Mouse (Mus musculus) liver, embryonic 13.5 days (tissue): Measurements from ENCODE around the gene Slc19a2. TPM values are rescaled to one million over a fixed set of nuclear protein-coding genes. Genes with fewer than 3 reads are reported as not detected.
A peak's percentile ranks its signal among the peaks of the same experiment; 100 is the strongest.

Source experiments
- ATAC-seq: fragments of 200-750 bp; cut with Nextera tagmentation; 2 replicates; pipeline ENCODE4 v1.8.0; 2017; ENCODE audit warnings: low read depth, mild to moderate bottlenecking, moderate number of reproducible peaks, moderate library complexity
- DNase-seq: peaks from one replicate; pipeline ENCODE4 v3.0.0; 2022
- H3K27ac ChIP-seq: fragments of 300-500 bp; sonication (generic); 2 replicates; pipeline ENCODE4 v1.5.1; 2015; ENCODE audit warnings: moderate library complexity, mild to moderate bottlenecking, inconsistent platforms
- H3K27me3 ChIP-seq: fragments of 300-500 bp; sonication (generic); 2 replicates; pipeline ENCODE4 v1.6.1; 2015; ENCODE audit warnings: mild to moderate bottlenecking, inconsistent platforms
- H3K36me3 ChIP-seq: fragments of 300-500 bp; sonication (generic); 2 replicates; pipeline ENCODE4 v1.6.1; 2015; ENCODE audit warnings: mild to moderate bottlenecking, inconsistent platforms
- H3K4me1 ChIP-seq: fragments of 300-500 bp; sonication (generic); replicated peaks from 2 replicates; pipeline ENCODE4 v1.6.1; 2015; ENCODE audit warnings: inconsistent platforms
- H3K4me2 ChIP-seq: fragments of 300-500 bp; sonication (generic); 2 replicates; pipeline ENCODE4 v1.6.1; 2015; ENCODE audit warnings: inconsistent platforms, mild to moderate bottlenecking, moderate library complexity
- H3K4me3 ChIP-seq: fragments of 300-500 bp; sonication (generic); replicated peaks from 2 replicates; pipeline ENCODE4 v1.5.1; 2015; ENCODE audit warnings: mild to moderate bottlenecking, inconsistent platforms
- H3K9ac ChIP-seq: fragments of 300-500 bp; sonication (generic); 2 replicates; pipeline ENCODE4 v1.6.1; 2015; ENCODE audit warnings: mild to moderate bottlenecking, inconsistent platforms
- H3K9me3 ChIP-seq: fragments of 300-500 bp; sonication (generic); replicated peaks from 2 replicates; pipeline ENCODE4 v1.6.1; 2016; ENCODE audit warnings: inconsistent platforms
- WGBS: fragments of 180-500 bp; shearing (Covaris S2); methylation state at CpG from one replicate; pipeline ENCODE4 v1.1.7; 2015; ENCODE audit not compliant: insufficient replicate concordance; 5-methylcytosine and 5-hydroxymethylcytosine counted together
- polyA plus RNA-seq: library from polyadenylated mRNA; unstranded; fragments of >200 nt; fragmentation: Nextera tagmentation; extraction: Ambion mirVana; gene quantifications from 2 replicates; pipeline ENCODE4 v1.2.1, GENCODE M21; 2015

Gene Slc19a2
- polyA plus RNA-seq, 1 experiment from 2014 or later, result 20.6 TPM

GRCm38 (mm10) chr1:164292040-164292439, 43.2 kb downstream of the Slc19a2 start:
- ATAC-seq (no peak), DNase-seq (no peak)
- Histone ChIP-seq H3K9me3 (no peaks in the 10 kb centered on the region), H3K4me2 (no peak overlapping the region), H3K9ac (no peak overlapping the region), H3K27ac (no peak overlapping the region), H3K4me3 (no peak overlapping the region), H3K4me1 (no peaks in the 10 kb centered on the region), H3K27me3 (no peaks in the 10 kb centered on the region), H3K36me3 (peaks cover 47% of the 10 kb centered on the region)
- 78% methylated on average over 5 of the region's 5 CpGs for WGBS

GRCm38 (mm10) chr1:164294071-164294470, 45.2 kb downstream of the Slc19a2 start:
- Histone ChIP-seq H3K36me3 (peaks cover 63% of the 10 kb centered on the region), H3K9me3 (no peaks in the 10 kb centered on the region), H3K4me1 (no peaks in the 10 kb centered on the region), H3K9ac (no peak overlapping the region), H3K4me3 (no peak overlapping the region), H3K27ac (no peak overlapping the region), H3K4me2 (no peak overlapping the region), H3K27me3 (no peaks in the 10 kb centered on the region)
- no peak for ATAC-seq
- WGBS, result 87% methylated on average over 6 of the region's 6 CpGs
- no peak for DNase-seq

- Histone ChIP-seq H3K4me2 (no peak overlapping the region), H3K27ac (no peak overlapping the region), H3K27me3 (no peaks in the 10 kb centered on the region), H3K36me3 (peaks cover 69% of the 10 kb centered on the region), H3K4me3 (no peak overlapping the region), H3K9me3 (no peaks in the 10 kb centered on the region), H3K4me1 (no peaks in the 10 kb centered on the region), H3K9ac (no peak overlapping the region)
- DNase-seq, result no peak
- 73% methylated on average over 4 of the region's 5 CpGs for WGBS
- no peak for ATAC-seq
These were observed 47.6 kb downstream of the Slc19a2 start for GRCm38 (mm10) chr1:164296473-164296872.

GRCm38 (mm10) chr1:164301949-164302348, 53.1 kb downstream of the Slc19a2 start:
- no peak overlapping the region for H3K4me2 ChIP-seq
- 71% methylated on average over 4 of the region's 4 CpGs for WGBS
- ATAC-seq (no peak), DNase-seq (no peak)
- no peaks in the 10 kb centered on the region for H3K27me3 ChIP-seq
- no peaks in the 10 kb centered on the region for H3K9me3 ChIP-seq
- H3K9ac ChIP-seq, result no peak overlapping the region
- H3K4me3 ChIP-seq, result no peak overlapping the region
- H3K36me3 ChIP-seq, result peaks cover 54% of the 10 kb centered on the region
- H3K27ac ChIP-seq, result no peak overlapping the region
- peaks cover 10% of the 10 kb centered on the region for H3K4me1 ChIP-seq

GRCm38 (mm10) chr1:164303821-164304220, 55.0 kb downstream of the Slc19a2 start, which contains the start of gene Nme7:
TSS of gene Nme7 (plus strand) at chr1:164304121.
- DNase-seq (no peak), ATAC-seq (no peak)
- H3K27me3 ChIP-seq, result no peaks in the 10 kb centered on the region
- WGBS, result 87% methylated on average over 5 of the region's 5 CpGs
- no peaks in the 10 kb centered on the region for H3K9me3 ChIP-seq
- peaks cover 39% of the 10 kb centered on the region for H3K36me3 ChIP-seq
- H3K27ac ChIP-seq, result no peak within 1 kb of the TSS
- no peak within 1 kb of the TSS for H3K4me3 ChIP-seq
- H3K9ac ChIP-seq, result no peak within 1 kb of the TSS
- no peak within 1 kb of the TSS for H3K4me2 ChIP-seq
- peaks cover 18% of the 10 kb centered on the region for H3K4me1 ChIP-seq

DNA sequence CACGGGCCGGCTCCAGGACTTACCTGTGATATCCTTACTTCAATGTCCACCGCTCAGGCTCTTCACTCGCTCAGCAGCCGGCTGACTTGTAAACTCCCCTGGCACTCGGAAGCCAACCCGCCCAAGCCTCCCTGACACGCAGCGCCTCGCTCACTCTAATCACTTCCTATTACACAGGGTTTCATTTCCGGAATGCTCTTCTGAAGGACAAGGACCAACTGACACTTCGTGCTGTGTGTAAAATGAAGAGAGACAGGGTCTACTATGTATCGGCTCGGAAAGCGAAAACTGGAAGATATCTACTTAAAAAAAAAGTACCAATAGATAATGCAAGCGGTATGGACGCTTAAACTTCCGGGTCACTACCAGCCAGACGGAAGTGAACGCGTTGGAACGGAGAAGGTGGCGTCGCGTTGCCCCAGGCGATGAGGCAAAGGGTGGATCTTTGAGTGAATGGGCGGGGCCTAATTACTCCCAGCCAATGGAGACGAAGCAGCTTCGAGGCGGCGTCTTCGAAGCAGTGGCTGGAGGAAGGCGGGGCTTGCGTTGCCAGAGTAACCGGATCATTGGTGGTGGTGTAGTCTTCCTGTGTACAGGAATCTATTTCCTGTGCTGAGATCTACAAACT, 58.4 kb downstream of the Slc19a2 start, which contains the start of gene Blzf1:
TSS of gene Blzf1 (minus strand) at position 366 of the 628 bp plus-strand sequence.
- H3K27ac ChIP-seq, result peak within 1 kb of the TSS; percentile 80

GRCm38 (mm10) chr1:164307922-164308321, 59.1 kb downstream of the Slc19a2 start:
- ATAC-seq, result no peak
- Histone ChIP-seq H3K9ac (peak overlapping the region; percentile 65), H3K4me3 (peak overlapping the region; percentile 73), H3K4me1 (peaks cover 18% of the 10 kb centered on the region), H3K27me3 (no peaks in the 10 kb centered on the region), H3K36me3 (peaks cover 3% of the 10 kb centered on the region; the same call in 1 of the 2 replicates), H3K27ac (peak overlapping the region; percentile 48; the same call in 1 of the 2 replicates), H3K9me3 (no peaks in the 10 kb centered on the region), H3K4me2 (peak overlapping the region; percentile 89)
- no peak for DNase-seq
- WGBS, result 9% methylated on average over 10 of the region's 10 CpGs

More for the DNA sequence above, 58.4 kb downstream of the Slc19a2 start, which contains the start of gene Blzf1:
- peaks cover 18% of the 10 kb centered on the region for H3K4me1 ChIP-seq
- H3K4me3 ChIP-seq, result peak within 1 kb of the TSS; percentile 73
- H3K9me3 ChIP-seq, result no peaks in the 10 kb centered on the region
- DNase-seq, result peak; percentile 97
- peaks cover 9% of the 10 kb centered on the region for H3K36me3 ChIP-seq
- WGBS, result under 1% methylated on average over 35 of the region's 35 CpGs
- peak within 1 kb of the TSS; percentile 89 for H3K4me2 ChIP-seq
- H3K27me3 ChIP-seq, result no peaks in the 10 kb centered on the region
- H3K9ac ChIP-seq, result peak within 1 kb of the TSS; percentile 85
- ATAC-seq, result peak; percentile 99

DNA sequence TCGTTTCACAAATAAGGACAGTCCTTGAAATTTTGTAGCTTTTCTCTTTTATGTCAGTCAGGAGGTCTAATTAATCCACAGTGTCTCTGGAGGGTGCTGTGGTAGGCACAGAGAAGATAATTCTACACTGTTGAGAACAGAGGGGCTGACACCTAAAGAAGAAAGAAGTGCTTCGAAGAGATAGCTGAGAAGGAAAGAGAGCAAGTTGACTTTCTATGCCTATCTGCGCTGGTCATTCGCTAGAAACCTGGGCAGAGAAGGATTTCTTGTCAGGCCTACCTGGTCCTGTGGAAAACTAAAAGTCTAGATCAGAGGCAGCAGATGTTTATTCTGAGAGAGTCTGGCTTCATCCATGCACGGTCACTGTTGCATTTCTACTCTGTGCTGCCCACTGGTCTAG, 65.2 kb downstream of the Slc19a2 start:
- 79% methylated on average over 5 of the region's 5 CpGs for WGBS
- H3K27me3 ChIP-seq, result no peaks in the 10 kb centered on the region
- ATAC-seq, result no peak

More for the DNA sequence above, 65.2 kb downstream of the Slc19a2 start:
- Histone ChIP-seq H3K4me1 (peaks cover 8% of the 10 kb centered on the region; the same call in 1 of the 2 replicates), H3K4me3 (no peak overlapping the region), H3K36me3 (no peaks in the 10 kb centered on the region; the same call in 1 of the 2 replicates), H3K4me2 (no peak overlapping the region), H3K27ac (no peak overlapping the region), H3K9ac (no peak overlapping the region), H3K9me3 (no peaks in the 10 kb centered on the region)
- no peak for DNase-seq

Other genes with a start within 250 kb of the Slc19a2 start
- 0.07 TPM in 1 of 2 replicates, not detected in the other for gene Sele, start 200.8 kb upstream of the Slc19a2 start, polyA plus RNA-seq
- 4.0 and 4.9 TPM in 2 replicates for gene Sell, start 187.1 kb upstream of the Slc19a2 start, polyA plus RNA-seq
- 0.53 and 0.80 TPM in 2 replicates for gene Selp, start 133.8 kb upstream of the Slc19a2 start, polyA plus RNA-seq
- 5.0 and 7.3 TPM in 2 replicates for gene F5, start 97.2 kb upstream of the Slc19a2 start, polyA plus RNA-seq
- 4.5 and 4.7 TPM in 2 replicates for gene Ccdc181, start 26.5 kb downstream of the Slc19a2 start, polyA plus RNA-seq
- 14.1 and 15.4 TPM in 2 replicates for gene Nme7, start 55.1 kb downstream of the Slc19a2 start, polyA plus RNA-seq
- gene Blzf1, start 58.4 kb downstream of the Slc19a2 start, polyA plus RNA-seq, result 12.1 and 14.2 TPM in 2 replicates
- 9.1 and 12.0 TPM in 2 replicates for gene Atp1b1, start 209.3 kb downstream of the Slc19a2 start, polyA plus RNA-seq